Mouse (Mus musculus): Measurements from ENCODE around the gene Large1. TPM values are rescaled to one million over a fixed set of nuclear protein-coding genes. Genes with fewer than 3 reads are reported as not detected.
"Not testable (repeated sequence)": the region's sequence is repeated elsewhere in the genome, so short reads cannot be mapped to it uniquely, and the experiment has no call there.

Gene Large1
- polyA plus RNA-seq, 1 experiment from 2014 or later: 16.8 TPM

DNA sequence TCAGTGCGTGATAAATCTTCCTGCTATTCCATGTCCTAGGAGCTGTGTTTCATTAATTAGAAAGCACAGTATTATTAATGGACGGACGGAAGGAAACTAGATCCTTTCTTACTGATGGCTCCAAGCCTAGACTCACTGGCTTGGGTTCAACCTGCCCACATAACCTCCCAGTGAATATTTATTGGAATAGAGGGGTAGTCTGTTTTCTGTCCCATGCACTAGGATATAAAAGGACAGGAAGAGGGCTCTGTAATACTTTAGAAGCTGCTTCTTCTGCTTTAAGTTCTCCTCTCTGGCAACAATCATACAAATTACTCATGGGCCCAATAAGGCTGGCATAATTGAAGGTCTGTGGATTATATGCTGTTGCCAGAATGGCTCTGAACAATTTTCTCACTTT lies 398.3 kb downstream of the Large1 start:
- WGBS: 64% methylated on average over 3 of the region's 3 CpGs
- no peak overlapping the region for H3K27ac ChIP-seq (replicated peaks)
- ATAC-seq (replicated peaks): no peak
- H3K4me2 ChIP-seq (replicated peaks): no peak overlapping the region
- H3K27me3 ChIP-seq: no peaks in the 10 kb centered on the region
- H3K36me3 ChIP-seq: no peaks in the 10 kb centered on the region
- H3K4me1 ChIP-seq: 0 out of 2 replicates have a peak, but pooled peaks cover 2% of the 10 kb centered on the region
- no peaks in the 10 kb centered on the region for H3K9me3 ChIP-seq
- no peak overlapping the region for H3K9ac ChIP-seq (replicated peaks)
- H3K4me3 ChIP-seq: no peak overlapping the region

GRCm38 (mm10) chr8:72941393-72941792 lies 411.9 kb downstream of the Large1 start:
- H3K4me2 ChIP-seq (replicated peaks); H3K36me3 ChIP-seq; H3K4me1 ChIP-seq; H3K27me3 ChIP-seq; ATAC-seq (replicated peaks); H3K4me3 ChIP-seq; H3K27ac ChIP-seq (replicated peaks); H3K9ac ChIP-seq (replicated peaks); H3K9me3 ChIP-seq: not testable (repeated sequence)
- 64% methylated on average over 8 of the region's 8 CpGs for WGBS

GRCm38 (mm10) chr8:72919182-72919902 lies 434.0 kb downstream of the Large1 start:
- no peak overlapping the region for H3K9ac ChIP-seq (replicated peaks)
- H3K4me3 ChIP-seq: no peak overlapping the region
- H3K4me1 ChIP-seq: peaks cover 9% of the 10 kb centered on the region
- no peak overlapping the region for H3K4me2 ChIP-seq (replicated peaks)
- H3K27me3 ChIP-seq: no peaks in the 10 kb centered on the region
- peak overlapping the region; percentile 20; the same call in 1 of the 2 replicates for H3K27ac ChIP-seq (replicated peaks)
- no peaks in the 10 kb centered on the region for H3K36me3 ChIP-seq
- 39% methylated on average over 2 of the region's 2 CpGs for WGBS
- peak; percentile 76 for ATAC-seq (replicated peaks)
- no peaks in the 10 kb centered on the region for H3K9me3 ChIP-seq

DNA sequence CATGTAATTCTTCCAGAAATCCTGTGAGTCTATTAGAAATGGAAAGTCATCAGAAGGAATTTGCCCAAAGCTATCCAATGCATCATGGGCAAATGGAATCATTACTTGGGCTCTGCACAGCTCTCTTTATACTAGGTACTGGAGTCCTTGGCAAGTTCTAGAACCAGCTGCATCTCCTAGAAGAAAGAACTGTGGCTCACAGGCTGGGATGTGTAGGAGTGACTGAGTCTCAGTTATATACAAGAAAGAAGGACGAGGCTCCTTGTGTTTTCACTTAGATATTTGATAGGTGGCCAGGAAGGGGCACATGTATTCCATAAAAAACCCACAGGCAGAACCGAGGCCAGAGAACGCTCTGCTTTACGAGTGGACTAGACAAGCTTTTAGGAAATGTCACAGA lies 447.8 kb downstream of the Large1 start:
- H3K4me2 ChIP-seq (replicated peaks): no peak overlapping the region
- ATAC-seq (replicated peaks): no peak
- no peaks in the 10 kb centered on the region for H3K4me1 ChIP-seq
- H3K9me3 ChIP-seq: no peaks in the 10 kb centered on the region
- no peak overlapping the region for H3K4me3 ChIP-seq
- no peaks in the 10 kb centered on the region for H3K36me3 ChIP-seq
- H3K27me3 ChIP-seq: no peaks in the 10 kb centered on the region
- 83% methylated on average over 4 of the region's 4 CpGs for WGBS
- H3K9ac ChIP-seq (replicated peaks): no peak overlapping the region
- no peak overlapping the region for H3K27ac ChIP-seq (replicated peaks)

GRCm38 (mm10) chr8:72901591-72901990 lies 451.7 kb downstream of the Large1 start:
- Histone ChIP-seq H3K27ac (replicated peaks) (no peak overlapping the region), H3K4me1 (no peaks in the 10 kb centered on the region), H3K27me3 (no peaks in the 10 kb centered on the region), H3K4me2 (replicated peaks) (no peak overlapping the region), H3K36me3 (no peaks in the 10 kb centered on the region), H3K4me3 (no peak overlapping the region), H3K9me3 (no peaks in the 10 kb centered on the region), H3K9ac (replicated peaks) (no peak overlapping the region)
- ATAC-seq (replicated peaks): no peak
- 78% methylated on average over 6 of the region's 6 CpGs for WGBS

DNA sequence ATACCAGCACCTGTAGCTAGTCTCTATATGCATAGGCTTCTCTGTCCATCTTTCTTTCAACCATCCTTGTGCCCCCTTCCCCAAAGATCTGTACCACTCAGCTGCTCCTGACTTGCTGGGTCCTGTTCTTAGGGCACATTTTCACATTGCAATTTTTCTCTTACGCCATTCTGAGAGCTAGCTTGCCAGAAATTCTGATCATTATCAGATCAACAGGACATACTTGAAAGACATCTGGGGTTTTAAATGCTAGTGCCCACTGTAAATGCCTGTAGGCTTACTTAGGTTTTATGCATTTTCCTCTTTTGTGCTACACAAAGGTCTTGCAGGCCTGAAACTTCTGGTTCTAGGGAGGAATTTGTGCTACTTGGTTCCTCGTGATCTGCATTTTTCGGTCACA lies 454.0 kb downstream of the Large1 start:
- 94% methylated on average over 3 of the region's 3 CpGs for WGBS
- Histone ChIP-seq H3K9me3 (no peaks in the 10 kb centered on the region), H3K4me2 (replicated peaks) (no peak overlapping the region), H3K4me1 (no peaks in the 10 kb centered on the region), H3K9ac (replicated peaks) (no peak overlapping the region), H3K36me3 (no peaks in the 10 kb centered on the region), H3K27me3 (no peaks in the 10 kb centered on the region), H3K27ac (replicated peaks) (no peak overlapping the region), H3K4me3 (no peak overlapping the region)
- no peak for ATAC-seq (replicated peaks)

DNA sequence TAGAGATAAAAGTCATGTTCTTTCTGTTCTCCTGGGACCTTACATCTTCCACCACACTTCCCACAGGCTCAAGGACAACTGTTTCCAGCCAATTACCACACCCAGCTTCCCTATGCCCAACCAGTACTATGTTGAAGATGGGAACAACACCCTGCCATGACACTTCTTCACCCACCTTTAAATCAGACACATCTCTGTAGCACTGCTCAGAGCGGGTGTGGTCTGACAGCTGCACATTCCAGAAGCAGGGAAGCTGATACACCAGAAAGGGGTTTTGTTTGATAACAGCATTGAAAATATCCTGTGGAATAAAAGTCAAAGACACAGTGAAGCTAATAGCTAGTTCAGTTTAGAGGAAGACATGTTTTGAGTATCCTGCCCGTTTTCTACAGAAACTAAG lies 470.3 kb downstream of the Large1 start:
- no peak overlapping the region for H3K27ac ChIP-seq (replicated peaks)

GRCm38 (mm10) chr8:72873411-72873810 lies 479.9 kb downstream of the Large1 start:
- H3K36me3 ChIP-seq: no peaks in the 10 kb centered on the region

More for the DNA sequence above, 470.3 kb downstream of the Large1 start:
- H3K9ac ChIP-seq (replicated peaks): no peak overlapping the region
- H3K4me1 ChIP-seq: no peaks in the 10 kb centered on the region
- WGBS: 94% methylated on average over 2 of the region's 2 CpGs
- ATAC-seq (replicated peaks): no peak
- H3K9me3 ChIP-seq: no peaks in the 10 kb centered on the region
- H3K4me2 ChIP-seq (replicated peaks): no peak overlapping the region
- H3K27me3 ChIP-seq: no peaks in the 10 kb centered on the region
- H3K36me3 ChIP-seq: peaks cover 12% of the 10 kb centered on the region
- no peak overlapping the region for H3K4me3 ChIP-seq

GRCm38 (mm10) chr8:72846881-72847280 lies 506.5 kb downstream of the Large1 start:
- ATAC-seq (replicated peaks): no peak
- H3K4me1 ChIP-seq: no peaks in the 10 kb centered on the region

More at GRCm38 (mm10) chr8:72873411-72873810, 479.9 kb downstream of the Large1 start:
- Histone ChIP-seq H3K27ac (replicated peaks) (no peak overlapping the region), H3K9me3 (no peaks in the 10 kb centered on the region), H3K4me2 (replicated peaks) (no peak overlapping the region), H3K27me3 (no peaks in the 10 kb centered on the region), H3K4me1 (no peaks in the 10 kb centered on the region), H3K9ac (replicated peaks) (no peak overlapping the region), H3K4me3 (no peak overlapping the region)
- no peak for ATAC-seq (replicated peaks)
- WGBS: 79% methylated on average over 2 of the region's 2 CpGs

DNA sequence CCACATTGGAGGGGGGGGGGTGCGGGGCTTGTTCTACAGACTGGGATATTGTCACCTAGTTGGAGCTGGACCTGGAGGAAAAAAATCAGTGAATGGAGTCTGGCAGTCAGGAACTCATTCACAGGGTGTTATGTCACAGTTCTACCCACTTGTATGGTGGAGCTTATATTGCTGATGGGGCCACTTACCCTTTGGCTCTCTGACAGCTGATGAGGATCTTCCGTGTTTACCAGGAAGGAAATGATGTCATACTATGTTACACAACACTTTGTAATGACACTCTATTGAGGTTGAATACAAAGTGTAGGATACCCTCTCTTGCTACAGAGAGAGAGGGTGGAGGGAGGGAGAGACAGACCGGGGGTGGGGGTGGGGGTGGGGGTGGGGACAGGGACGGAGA lies 517.5 kb downstream of the Large1 start:
- Histone ChIP-seq H3K4me1 (no peaks in the 10 kb centered on the region), H3K27ac (replicated peaks) (no peak overlapping the region), H3K4me2 (replicated peaks) (no peak overlapping the region), H3K36me3 (peaks cover 11% of the 10 kb centered on the region), H3K9me3 (no peaks in the 10 kb centered on the region), H3K9ac (replicated peaks) (no peak overlapping the region), H3K27me3 (no peaks in the 10 kb centered on the region), H3K4me3 (no peak overlapping the region)
- 85% methylated on average over 4 of the region's 4 CpGs for WGBS
- no peak for ATAC-seq (replicated peaks)

More at GRCm38 (mm10) chr8:72846881-72847280, 506.5 kb downstream of the Large1 start:
- peaks cover 15% of the 10 kb centered on the region for H3K36me3 ChIP-seq
- no peaks in the 10 kb centered on the region for H3K27me3 ChIP-seq
- no peak overlapping the region for H3K4me2 ChIP-seq (replicated peaks)
- no peak overlapping the region for H3K9ac ChIP-seq (replicated peaks)
- no peak overlapping the region for H3K27ac ChIP-seq (replicated peaks)
- no peak overlapping the region for H3K4me3 ChIP-seq
- H3K9me3 ChIP-seq: no peaks in the 10 kb centered on the region

- Histone ChIP-seq H3K9me3 (no peaks in the 10 kb centered on the region), H3K27me3 (no peaks in the 10 kb centered on the region), H3K9ac (replicated peaks) (no peak overlapping the region), H3K4me3 (no peak overlapping the region), H3K4me1 (no peaks in the 10 kb centered on the region), H3K27ac (replicated peaks) (no peak overlapping the region), H3K36me3 (peaks cover 11% of the 10 kb centered on the region), H3K4me2 (replicated peaks) (no peak overlapping the region)
- WGBS: 51% methylated on average over 2 of the region's 2 CpGs
- ATAC-seq (replicated peaks): 0 out of 2 replicates have a peak, but pooled peaks have one; percentile 43
Observed at GRCm38 (mm10) chr8:72833112-72833511, 520.2 kb downstream of the Large1 start.

- WGBS: 74% methylated on average over 1 of the region's 1 CpGs
Observed at GRCm38 (mm10) chr8:72832371-72832770, 521.0 kb downstream of the Large1 start.

More at GRCm38 (mm10) chr8:72832371-72832770, 521.0 kb downstream of the Large1 start:
- no peak for ATAC-seq (replicated peaks)
- Histone ChIP-seq H3K36me3 (peaks cover 10% of the 10 kb centered on the region), H3K9me3 (no peaks in the 10 kb centered on the region), H3K4me3 (no peak overlapping the region), H3K9ac (replicated peaks) (no peak overlapping the region), H3K4me1 (no peaks in the 10 kb centered on the region), H3K27me3 (no peaks in the 10 kb centered on the region), H3K27ac (replicated peaks) (no peak overlapping the region), H3K4me2 (replicated peaks) (no peak overlapping the region)
